Mouse (Mus musculus) megakaryocyte progenitor cell, adult 5-6 weeks (primary cell): ENCODE data around the gene Wdr74. TPM values are rescaled to one million over a fixed set of nuclear protein-coding genes. Genes with fewer than 3 reads are reported as not detected.
"Not testable (repeated sequence)": the region's sequence is repeated elsewhere in the genome, so short reads cannot be mapped to it uniquely, and the experiment has no call there.

Experiments used
- ATAC-seq: replicated peaks from 2 replicates; pipeline ENCODE4 v1.8.0; 2016; ENCODE audit warnings: mild to moderate bottlenecking, moderate TSS enrichment, inconsistent platforms; ENCODE audit not compliant: poor library complexity
- total RNA-seq, 2 experiments: library from RNA; stranded (forward) in 1 of 2; stranded (reverse) in 1 of 2; fragments of 157-497, 149-512 nt in 1 of 2; fragments of 200-1000 nt in 1 of 2; gene quantifications; 2 replicates each; pipeline versions ENCODE4 v1.2.3 to v1.2.4; 2015 to 2017

The Wdr74 gene
- total RNA-seq, 2 experiments from 2014 or later: 102 to 111 TPM

DNA sequence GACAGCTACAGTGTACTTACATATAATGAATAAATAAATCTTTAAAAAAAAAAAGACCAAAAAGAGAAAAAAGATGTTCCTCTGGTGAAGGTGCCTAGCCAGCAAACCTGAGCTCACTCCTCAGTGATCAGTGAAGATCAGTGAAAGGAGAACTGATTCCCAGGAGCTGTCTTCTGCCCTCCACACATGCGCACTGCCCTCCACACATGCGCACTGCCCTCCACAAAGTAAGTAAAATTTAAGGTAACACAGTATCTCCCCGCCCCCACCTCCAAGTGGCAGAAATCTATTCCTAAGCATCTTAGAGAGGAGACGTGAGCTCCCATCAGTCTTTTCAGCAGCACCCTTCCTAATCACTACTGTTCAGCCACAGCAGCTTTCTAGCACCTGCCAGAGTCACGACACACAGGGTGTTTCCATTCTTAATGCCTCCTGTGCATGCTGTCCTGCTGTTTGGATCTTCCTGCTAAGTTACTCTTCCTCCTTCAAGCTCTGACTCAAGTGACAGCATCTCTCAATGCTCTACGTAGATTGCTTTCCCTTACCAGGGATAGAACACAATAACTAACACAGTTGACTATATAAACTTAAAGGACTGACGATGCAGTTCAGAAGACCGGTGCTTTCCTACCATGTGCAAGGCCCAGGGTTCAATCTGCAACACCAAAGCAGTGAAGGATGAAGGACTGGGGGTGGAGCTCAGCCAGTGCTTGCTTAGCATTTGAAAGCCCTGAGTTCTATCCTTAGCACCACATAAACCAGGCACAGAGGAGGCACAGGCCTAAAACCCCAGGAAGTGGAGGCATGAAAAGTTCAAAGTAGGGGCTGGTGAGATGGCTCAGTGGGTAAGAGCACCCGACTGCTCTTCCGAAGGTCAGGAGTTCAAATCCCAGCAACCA, 19.5 kb upstream of the Wdr74 start:
- no peak for ATAC-seq

DNA sequence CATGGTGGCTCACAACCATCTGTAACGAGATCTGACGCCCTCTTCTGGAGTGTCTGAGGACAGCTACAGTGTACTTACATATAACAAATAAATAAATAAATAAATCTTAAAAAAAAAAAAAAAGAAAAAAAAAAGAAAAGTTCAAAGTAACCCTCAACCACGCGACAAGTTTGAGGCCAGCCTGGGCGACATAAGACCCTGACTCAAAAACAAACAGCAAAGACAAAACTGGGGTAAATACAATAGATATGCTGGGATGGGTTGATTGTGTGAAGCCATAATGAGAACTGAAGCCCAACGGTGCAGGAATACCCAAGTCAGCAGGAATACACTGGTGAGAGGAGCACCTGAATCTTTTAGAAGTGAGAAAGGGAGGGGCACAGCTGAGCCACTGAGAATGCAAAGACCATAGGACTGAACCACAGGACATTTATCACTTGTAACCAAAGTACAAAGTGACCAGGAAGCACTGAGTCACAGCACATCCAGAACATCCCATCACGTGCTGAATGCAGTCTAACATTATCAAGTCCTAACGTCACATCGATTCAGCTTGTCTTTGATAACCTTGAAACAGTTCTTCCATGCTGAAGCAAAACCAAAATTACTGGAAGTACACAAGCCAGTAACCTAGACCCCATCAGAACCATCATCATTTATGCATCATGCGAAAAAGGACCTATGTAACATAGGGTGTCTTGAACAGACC, 18.7 kb upstream of the Wdr74 start:
- no peak for ATAC-seq

DNA sequence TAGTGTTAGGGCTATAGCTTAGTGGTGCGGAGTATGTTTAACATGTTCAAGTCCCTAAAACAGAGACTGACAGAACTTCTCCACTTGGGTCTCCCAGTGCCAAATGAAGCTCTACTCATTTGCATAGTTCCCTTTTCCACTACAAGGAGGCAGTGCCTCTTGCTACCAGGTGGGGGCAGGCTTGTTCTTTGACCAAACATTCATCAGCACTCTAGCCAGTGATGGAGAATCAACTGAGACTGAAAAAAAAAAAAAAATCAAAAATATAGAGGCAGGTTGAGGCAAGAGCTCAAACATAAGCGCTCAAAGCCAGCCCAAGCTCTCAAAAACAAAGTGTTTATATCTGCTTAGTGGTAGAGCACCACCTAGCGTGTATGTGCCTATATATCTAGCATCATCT, 17.3 kb upstream of the Wdr74 start:
- ATAC-seq: peak; percentile 40

DNA sequence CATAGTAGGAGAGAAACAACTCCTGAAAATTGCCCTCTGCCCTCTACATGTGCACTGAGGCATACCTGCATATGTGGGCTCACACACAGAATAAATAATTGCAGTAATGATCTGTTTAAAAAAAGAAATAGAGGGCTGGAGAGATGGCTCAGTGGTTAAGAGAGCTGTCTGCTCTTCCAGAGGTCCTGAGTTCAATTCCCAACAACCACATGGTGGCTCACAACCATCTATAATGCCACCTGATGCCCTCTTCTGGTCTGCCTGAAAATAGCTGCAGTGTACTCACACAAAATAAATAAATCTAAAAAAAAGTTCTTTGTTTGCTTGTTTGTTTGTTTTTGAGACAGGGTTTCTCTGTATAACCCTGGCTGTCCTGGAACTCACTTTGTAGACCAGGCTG, 16.6 kb upstream of the Wdr74 start:
- not testable (repeated sequence) for ATAC-seq

DNA sequence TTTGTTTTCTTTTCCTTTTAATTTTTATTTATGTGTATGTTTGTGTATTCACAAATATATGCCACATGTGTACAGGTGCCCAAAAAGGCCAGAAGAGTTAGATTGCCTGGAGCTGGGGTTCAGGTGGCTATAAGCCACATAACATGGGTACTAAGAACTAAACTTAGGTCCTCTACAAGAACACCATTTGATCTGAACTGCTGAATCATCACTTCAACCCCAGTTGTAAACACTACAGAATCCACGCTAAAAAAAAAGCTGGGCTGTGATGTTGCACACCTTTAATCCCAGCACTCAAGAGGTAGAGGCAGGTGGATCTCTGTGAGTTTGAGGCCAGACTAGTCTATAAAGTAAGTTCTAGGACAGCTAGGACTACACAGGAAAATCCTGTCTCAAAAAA, 14.2 kb upstream of the Wdr74 start:
- no peak for ATAC-seq

DNA sequence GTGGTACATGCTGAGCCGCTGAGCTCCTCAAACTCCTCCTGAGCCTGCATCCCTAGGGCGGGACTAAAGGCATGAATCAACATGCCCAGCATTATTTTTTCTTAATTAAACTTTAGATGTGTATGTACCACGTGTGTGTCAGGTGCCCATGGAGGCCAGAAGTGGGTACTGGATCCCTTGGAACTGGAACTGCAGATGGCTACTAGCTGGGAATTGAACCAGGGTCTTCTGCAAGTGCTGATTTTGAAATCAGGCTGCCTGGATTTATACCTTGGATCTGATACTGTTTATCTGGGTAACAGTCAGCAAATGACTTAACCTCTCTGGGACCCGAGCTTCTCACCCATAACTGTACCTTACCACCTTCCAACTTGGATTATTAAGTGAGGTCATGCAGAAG, 13.6 kb upstream of the Wdr74 start:
- no peak for ATAC-seq

DNA sequence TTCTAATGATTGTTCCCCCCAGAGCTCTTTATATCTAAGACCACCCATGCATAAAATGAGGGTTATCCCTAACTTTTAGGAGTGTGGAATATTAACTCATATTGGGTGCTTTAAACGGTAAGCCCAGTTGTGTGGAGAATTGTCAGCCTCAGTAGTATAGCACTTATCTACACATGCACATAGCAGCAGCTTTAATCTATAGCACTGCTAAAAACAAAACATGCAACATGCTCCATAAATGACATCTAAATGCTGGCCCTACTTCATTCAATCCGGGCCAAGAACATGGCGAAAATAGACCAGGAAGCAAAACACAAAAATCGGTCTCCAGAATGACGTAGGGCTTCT, 13.1 kb upstream of the Wdr74 start:
- ATAC-seq: no peak

DNA sequence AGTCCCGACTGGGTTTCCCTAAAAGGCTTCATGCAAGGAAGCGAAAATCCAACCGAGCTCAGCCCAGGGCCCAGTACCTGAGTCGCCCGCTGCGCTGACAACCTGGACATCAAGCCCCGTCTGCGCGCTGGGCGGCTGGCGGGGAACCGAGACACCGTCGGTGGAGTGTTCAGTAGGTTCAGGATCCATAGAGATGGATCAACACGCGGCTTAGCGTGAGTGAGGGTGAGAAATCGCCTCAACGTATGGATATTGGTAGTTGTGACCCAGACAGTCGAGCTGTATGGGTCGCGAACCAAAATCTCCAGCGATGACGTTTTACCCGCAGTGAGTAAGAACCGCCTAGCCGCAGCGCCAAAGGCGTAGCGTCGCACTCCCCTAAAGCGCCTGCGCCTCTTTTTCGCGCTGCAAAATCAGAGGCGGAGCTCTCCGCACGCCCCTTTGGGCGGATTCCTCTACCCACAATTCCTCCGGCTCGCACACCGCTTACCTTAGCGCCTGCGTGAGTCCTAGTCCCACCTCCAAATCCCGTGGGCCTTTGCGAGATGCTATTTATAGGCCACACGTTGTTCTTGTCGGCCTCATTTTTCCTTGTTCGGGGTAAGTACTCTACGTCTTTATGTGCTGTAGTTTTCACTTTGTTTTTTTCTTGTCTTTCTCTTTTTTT, 12.6 kb upstream of the Wdr74 start, which contains the start of gene Slc3a2:
Gene Slc3a2, minus strand, starts transcription at position 463 of the 667 bp plus-strand sequence.
- peak; percentile 76 for ATAC-seq

DNA sequence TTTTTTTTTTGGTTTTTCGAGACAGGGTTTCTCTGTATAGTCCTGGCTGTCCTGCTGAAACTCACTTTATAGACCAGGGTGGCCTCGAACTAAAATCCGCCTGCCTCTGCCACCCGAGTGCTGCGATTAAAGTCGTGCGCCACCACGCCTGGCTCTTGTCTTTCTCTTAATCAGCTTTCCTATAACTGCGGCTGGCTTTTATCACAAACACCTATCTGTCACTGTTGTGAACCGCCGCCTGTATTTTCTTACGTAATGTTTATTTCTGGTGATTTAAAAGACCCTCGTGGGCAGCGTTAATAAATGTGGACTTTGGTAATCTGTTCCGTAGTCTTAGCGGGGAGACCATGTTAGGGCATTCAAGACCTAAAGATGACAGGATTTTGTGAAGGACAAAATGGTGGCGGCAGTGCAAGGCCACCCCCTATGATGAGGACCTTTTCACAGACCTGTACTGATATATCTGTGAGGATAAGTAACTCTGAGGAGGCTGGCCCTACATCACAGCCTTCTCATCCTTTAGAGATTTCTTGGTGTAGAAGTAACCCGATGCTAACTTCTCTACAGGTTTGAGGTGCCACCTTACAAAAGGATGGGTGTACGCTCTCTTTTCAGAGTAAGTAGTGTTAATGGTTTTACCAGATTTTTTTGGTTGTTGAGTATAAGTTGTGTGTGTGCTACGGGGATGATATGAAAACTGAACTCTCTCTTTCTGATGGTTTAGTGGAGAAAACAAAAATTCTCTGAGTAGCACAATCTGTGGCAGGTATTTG, 11.9 kb upstream of the Wdr74 start:
- peak; percentile 10; the same call in 1 of the 2 replicates for ATAC-seq

DNA sequence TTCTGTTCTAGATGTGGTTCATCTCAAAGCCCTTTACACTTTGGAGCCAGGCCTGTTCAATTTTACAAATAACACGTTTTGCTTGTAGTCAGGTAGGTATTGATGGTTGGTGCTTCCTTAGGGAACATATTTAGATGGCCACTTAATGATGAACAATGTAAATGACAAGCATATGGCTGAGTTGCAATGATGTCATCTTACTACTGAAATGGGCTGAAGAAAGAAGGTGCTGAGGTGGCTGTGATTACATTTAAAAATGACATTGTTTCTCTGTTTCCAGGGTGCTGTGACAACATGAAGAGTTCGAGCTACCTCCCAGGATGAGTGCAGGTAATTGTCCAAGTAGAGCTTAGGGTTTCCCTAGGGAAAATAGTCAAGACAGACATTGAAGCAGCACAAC, 11.2 kb upstream of the Wdr74 start:
- ATAC-seq: no peak

DNA sequence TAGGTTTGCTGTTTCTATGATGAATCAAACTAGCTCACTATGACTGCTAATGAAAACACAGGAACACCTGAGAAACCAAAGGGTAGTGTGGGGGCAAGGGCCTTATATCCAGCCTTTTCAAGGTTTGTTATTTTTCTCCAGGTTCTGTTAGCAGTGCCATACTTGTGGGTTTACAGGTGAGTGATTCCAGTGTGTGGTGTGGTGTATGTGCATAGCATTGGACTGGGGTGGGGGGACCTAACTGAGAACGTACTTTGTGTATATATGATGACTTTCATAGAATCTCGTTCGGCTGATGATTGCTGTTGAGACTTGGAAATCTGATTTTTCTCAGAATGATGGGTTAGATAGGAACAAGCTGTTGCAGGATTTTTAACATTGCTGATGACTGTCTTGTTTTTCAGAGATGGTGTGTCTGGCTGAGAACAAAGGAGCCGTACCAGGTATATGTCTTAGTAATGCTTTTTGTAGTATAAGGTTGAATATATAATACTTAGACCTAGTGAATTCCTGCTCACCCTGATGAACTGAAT, 10.5 kb upstream of the Wdr74 start:
- no peak for ATAC-seq

DNA sequence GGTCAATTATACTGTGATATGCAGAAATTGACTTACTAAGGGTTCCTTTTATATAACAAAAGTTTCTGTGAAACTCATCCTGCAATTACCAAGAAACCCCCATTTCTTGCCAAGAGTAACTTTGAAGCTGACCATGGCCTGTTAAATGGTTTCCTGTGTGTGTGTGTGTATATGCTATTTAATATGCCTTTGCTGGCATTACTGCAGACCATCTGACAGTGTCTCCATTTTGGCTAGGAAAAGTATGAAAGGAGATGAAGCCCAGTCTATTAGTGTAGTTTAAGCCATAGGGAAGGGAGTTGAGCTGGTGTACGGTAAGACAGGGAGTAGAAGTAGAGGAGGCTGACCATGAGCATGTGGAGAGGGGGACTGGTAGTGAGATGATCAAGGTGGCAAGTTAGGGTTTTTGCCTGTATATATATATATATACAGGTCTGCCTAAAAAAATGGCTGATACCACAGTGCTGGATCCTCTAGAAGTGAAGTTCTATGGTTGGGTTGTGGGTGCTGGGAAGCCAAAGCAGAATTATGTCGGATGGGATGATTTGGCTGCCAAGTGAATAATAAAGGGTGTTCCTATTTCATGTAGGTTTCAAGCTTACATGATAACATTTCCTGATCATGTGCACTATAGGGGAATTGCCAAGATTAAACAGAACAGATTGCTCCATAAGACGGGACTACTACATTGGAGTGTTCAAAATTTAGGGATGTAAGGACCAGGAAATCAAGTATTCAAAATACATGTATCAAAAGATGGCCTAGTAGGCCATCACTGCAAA, 8.8 kb upstream of the Wdr74 start:
- ATAC-seq: no peak

DNA sequence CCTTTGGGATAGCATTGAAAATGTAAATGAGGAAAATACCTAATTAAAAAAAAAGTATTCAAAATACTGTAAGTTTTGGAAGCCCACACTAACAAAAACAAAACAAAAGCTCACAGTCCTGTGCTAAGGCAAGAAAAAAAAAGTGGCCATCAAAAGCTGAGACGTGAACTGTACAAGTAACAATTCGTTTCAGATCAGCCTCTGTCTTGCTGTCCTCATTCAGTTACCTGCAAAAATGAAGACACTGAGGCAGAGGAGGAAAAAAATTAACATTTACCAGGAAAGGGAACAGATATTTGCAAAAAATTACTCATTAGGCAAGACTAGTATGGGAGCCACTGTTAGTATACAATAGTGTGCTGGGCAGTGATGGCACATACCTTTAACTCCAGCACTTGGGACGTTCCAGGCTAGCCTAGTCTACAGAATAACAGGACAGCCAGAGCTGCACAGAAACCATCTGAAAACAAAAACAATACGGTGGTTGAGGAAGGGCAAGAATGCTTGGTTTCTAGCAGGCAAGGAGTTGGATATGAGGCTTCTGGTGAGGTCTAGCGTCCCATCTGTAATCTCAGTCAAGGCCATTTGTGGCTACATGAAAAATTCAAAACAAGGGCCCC, 8.0 kb upstream of the Wdr74 start:
- ATAC-seq: 0 out of 2 replicates have a peak, but pooled peaks have one; percentile 5

DNA sequence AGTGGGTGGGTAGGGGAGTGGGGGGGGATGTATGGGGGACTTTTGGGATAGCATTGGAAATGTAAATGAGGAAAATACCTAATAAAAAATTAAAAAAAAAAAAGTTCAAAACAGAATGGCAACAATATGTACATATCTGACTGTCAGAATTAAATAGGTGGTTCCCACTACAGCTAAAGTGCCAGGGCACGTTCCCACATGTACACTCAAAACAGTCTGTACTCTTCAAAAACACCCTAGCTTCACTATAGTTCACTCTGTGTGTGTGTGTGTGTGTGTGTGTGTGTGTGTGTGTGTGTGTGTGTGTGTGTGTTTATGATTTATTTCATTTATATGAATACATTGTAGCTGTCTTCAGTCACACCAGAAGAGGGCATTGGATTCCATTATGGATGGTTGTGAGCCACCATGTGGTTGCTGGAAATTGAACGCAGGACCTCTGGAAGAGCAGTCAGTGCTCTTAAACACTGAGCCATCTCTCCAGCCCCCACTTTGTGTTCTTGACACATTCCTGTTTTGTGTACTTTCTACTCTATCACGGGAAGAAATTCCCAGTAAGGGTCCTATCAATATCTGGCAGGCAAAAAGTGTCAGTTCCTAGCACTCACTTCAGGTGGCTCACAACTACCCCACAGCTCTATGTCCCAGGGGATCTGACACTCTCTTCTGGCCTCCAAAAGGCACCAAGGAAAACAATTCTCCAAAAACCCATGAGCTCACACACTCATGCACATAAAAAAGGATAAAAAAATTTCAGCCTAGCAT, 7.1 kb upstream of the Wdr74 start:
- ATAC-seq: not testable (repeated sequence)

DNA sequence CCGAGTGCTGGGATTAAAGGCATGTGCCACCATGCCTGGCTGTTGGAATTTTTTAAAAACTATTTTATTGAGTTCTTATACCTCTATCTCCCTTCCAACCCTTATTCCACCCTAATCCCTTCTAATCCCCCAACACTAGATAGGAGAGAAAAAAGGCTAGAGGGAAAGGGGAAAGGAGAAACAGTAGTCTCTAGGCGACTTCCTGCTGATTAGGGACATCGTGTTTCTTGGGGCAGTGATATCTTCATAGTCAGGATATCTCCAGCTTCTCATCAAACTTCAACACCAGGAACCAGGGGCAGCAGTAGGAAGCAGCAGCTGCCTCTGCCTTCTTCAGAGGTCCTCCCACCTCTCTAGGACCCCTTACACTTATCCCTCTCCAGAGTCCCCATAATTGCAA, 1.3 kb upstream of the Wdr74 start:
- no peak for ATAC-seq

DNA sequence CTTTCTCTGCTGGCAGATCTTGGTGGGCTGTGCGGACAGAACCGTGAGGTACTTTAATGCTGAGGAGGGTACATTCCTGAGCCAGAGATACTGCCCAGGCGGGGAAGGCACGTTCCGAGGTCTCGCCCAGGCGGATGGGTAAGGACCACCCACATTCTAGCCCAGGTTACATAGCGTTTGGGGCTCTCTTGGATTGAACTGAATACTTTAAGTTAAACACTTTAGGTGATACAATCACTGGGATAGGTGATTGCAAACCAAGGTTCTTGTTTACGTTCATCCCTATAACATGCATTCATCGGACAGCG, 487 bp downstream of the Wdr74 start:
- ATAC-seq: peak; percentile 51

DNA sequence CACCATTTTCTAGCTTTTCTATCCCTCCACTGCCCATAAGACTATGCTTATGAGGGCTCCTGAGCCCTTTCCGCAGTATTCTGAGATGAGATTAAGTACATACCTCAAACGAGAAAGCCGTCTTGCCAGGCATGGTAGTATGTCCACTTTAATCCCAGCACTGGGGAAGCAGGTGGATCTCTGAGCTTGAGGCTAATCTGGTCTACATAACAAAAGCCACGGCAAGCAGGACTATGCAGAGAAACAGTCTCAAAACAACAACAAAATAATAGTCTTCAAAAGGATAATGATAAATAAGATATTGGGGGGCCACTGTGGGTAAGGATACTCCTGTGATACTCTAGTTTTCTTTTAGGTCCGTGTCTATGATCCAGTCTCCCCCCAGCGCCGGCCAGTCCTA, 3.3 kb downstream of the Wdr74 start:
- no peak for ATAC-seq

DNA sequence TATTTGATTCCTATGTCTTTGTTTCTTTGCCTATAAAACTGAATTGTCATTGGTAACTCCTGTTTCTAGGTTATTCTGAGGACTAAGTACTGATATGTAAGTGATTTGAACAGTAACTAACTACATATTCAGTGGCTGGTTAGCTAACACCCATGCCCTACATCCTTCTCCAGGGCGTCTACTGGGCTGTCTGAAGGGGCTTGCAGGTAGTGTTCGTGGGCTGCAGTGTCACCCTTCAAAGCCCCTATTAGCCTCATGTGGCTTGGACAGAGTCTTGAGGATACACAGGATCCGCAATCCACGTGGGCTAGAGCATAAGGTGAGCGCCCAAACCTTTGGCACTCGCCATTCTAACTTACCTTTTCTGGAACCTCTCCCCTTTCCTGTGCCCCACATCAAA, 4.0 kb downstream of the Wdr74 start:
- no peak for ATAC-seq

DNA sequence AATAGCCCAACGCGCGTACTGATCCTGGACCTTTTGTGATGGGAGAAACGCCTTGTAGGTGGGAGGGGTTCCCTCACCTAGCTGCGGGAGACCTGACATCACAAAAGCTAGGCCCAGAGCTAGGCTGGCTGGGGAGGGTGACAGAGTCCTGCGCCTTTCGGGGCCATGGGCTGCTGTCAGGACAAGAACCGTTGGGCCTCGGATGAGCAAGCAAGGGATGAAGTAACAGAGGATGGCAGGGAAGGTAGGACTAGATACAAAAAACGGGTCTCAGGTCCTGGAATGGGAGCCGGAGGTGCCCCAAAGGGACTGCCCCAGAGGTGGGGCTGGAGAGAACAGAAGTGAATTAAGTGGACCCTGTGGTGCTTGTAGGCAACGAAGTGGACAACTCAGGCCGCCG, 5.0 kb downstream of the Wdr74 start, which contains the start of gene 1700092M07Rik:
Gene 1700092M07Rik, plus strand, starts transcription at position 116 of the 400 bp plus-strand sequence.
- no peak for ATAC-seq
